Mouse (Mus musculus) intestine, postnatal 0 days (tissue): ENCODE data around the gene Tlx2. TPM values are rescaled to one million over a fixed set of nuclear protein-coding genes. Genes with fewer than 3 reads are reported as not detected.

Source experiments
- ATAC-seq: fragments of 200-750 bp; cut with Nextera tagmentation; 2 replicates; pipeline ENCODE4 v1.8.0; 2017; ENCODE audit warnings: mild to moderate bottlenecking, moderate TSS enrichment, moderate library complexity
- H3K27ac ChIP-seq: fragments of 300-500 bp; sonication (generic); 2 replicates; pipeline ENCODE4 v1.5.1; 2014; ENCODE audit warnings: mild to moderate bottlenecking, low read depth, low read length, moderate library complexity
- H3K27me3 ChIP-seq: fragments of 300-500 bp; sonication (generic); replicated peaks from 2 replicates; pipeline ENCODE4 v1.6.1; 2014; ENCODE audit warnings: low read length, mixed read lengths; ENCODE audit not compliant: control insufficient read depth, insufficient read depth
- H3K36me3 ChIP-seq: fragments of 300-500 bp; sonication (generic); 2 replicates; pipeline ENCODE4 v1.6.1; 2014; ENCODE audit warnings: mild to moderate bottlenecking, moderate library complexity; ENCODE audit not compliant: control insufficient read depth, insufficient read depth
- H3K4me1 ChIP-seq: fragments of 300-500 bp; sonication (generic); replicated peaks from 2 replicates; pipeline ENCODE4 v1.6.1; 2014; ENCODE audit warnings: antibody characterized with exemption, low read length, mixed read lengths; ENCODE audit not compliant: control insufficient read depth, insufficient read depth
- H3K4me2 ChIP-seq: fragments of 300-500 bp; sonication (generic); replicated peaks from 2 replicates; pipeline ENCODE4 v1.6.1; 2014; ENCODE audit warnings: low read depth, mild to moderate bottlenecking, moderate library complexity
- H3K4me3 ChIP-seq: fragments of 300-500 bp; sonication (generic); 2 replicates; pipeline ENCODE4 v1.5.1; 2014; ENCODE audit warnings: low read depth, low read length
- H3K9ac ChIP-seq: fragments of 300-500 bp; sonication (generic); 2 replicates; pipeline ENCODE4 v1.6.1; 2014; ENCODE audit warnings: mild to moderate bottlenecking, low read depth, low read length
- H3K9me3 ChIP-seq: fragments of 300-500 bp; sonication (generic); 2 replicates; pipeline ENCODE4 v1.6.1; 2016; ENCODE audit warnings: mixed run types; ENCODE audit not compliant: control insufficient read depth
- CTCF ChIP-seq: sonication (generic); IDR thresholded peaks from 2 replicates; pipeline ENCODE4 v1.5.1; 2016; ENCODE audit warnings: low read depth, mild to moderate bottlenecking, control low read depth, antibody characterized with exemption, moderate library complexity
- WGBS: fragments of 180-500 bp; shearing (Covaris S2); extraction: QIAGEN DNeasy Blood & Tissue Kit; methylation state at CpG from one replicate; pipeline ENCODE4 v1.1.7; 2014; 5-methylcytosine and 5-hydroxymethylcytosine counted together
- polyA plus RNA-seq: library from polyadenylated mRNA; unstranded; fragments of >200 nt; fragmentation: Nextera tagmentation; extraction: Ambion mirVana; gene quantifications from 2 replicates; pipeline ENCODE4 v1.2.1, GENCODE M21; 2015

The Tlx2 gene
- polyA plus RNA-seq, 1 experiment from 2014 or later: 7.6 TPM

DNA sequence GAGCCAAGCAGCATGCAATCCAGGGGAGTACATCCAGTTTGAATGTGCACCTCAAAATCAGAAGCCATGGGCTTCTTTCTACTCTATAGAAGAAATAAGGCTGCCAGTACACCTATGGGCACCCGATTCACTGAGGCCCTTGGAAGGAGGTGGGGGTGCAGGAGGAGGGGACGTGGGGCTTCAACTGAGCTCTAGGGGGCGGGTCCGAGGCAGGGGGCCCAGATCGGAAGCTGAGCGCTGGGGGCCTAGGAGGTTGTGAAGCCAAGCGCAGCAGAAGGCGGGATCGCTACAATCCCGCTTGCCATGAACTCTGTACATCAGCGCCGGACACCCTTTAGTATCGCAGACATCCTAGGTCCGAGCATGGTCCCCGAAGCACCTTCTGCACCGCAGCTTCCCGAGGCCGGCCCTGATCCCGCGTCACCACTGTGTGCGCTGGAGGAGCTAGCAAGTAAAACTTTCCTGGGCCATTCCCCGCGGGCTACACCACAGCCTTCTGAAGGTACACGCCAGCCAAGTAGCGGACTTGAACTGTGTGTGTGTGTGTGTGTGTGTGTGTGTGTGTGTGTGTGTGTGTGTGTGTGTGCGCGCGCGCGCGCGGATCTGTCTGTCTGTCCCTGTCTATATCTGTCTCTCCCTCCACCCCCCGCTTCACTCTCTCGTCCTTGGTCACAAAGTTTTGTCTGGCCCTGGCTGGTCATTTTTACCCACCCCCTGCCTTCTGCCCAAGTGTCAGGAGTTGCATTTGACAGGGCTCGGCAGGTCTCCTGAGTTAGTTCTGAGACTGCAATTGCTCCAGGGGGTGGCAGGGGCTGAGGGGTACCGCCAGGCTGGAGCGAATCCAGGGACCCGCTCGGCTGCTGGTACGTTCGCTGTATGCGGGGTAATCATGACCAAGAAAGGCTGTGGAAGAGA, 16.3 kb upstream of the Tlx2 start, which contains the start of gene Lbx2:
TSS of gene Lbx2 (plus strand) at position 247 of the 915 bp plus-strand sequence.
- TF ChIP-seq CTCF: no peak
- ATAC-seq: no peak
- Histone ChIP-seq H3K4me1 (no peaks in the 10 kb centered on the region), H3K36me3 (peaks cover 14% of the 10 kb centered on the region; the same call in 1 of the 2 replicates), H3K4me2 (peak within 1 kb of the TSS; percentile 55), H3K4me3 (peak within 1 kb of the TSS; percentile 32; the same call in 1 of the 2 replicates), H3K9ac (no peak within 1 kb of the TSS), H3K27ac (no peak within 1 kb of the TSS), H3K27me3 (peaks cover 64% of the 10 kb centered on the region), H3K9me3 (no peaks in the 10 kb centered on the region)
- WGBS: 7% methylated on average over 42 of the region's 42 CpGs

- no peak for TF ChIP-seq CTCF
- no peaks in the 10 kb centered on the region for H3K4me1 ChIP-seq
- no peak overlapping the region for H3K4me3 ChIP-seq
- no peak overlapping the region for H3K9ac ChIP-seq
- H3K27me3 ChIP-seq: peaks cover 58% of the 10 kb centered on the region
- H3K27ac ChIP-seq: no peak overlapping the region
- 17% methylated on average over 6 of the region's 6 CpGs for WGBS
- H3K4me2 ChIP-seq: no peak overlapping the region
- no peaks in the 10 kb centered on the region for H3K9me3 ChIP-seq
- H3K36me3 ChIP-seq: peaks cover 22% of the 10 kb centered on the region; the same call in 1 of the 2 replicates
- ATAC-seq: no peak
These were observed 14.4 kb upstream of the Tlx2 start for GRCm38 (mm10) chr6:83084477-83084876.

GRCm38 (mm10) chr6:83083497-83083896, 13.4 kb upstream of the Tlx2 start:
- no peak overlapping the region for H3K4me3 ChIP-seq
- H3K27me3 ChIP-seq: peaks cover 52% of the 10 kb centered on the region
- H3K4me1 ChIP-seq: no peaks in the 10 kb centered on the region
- H3K9ac ChIP-seq: no peak overlapping the region
- no peaks in the 10 kb centered on the region for H3K9me3 ChIP-seq
- no peak for TF ChIP-seq CTCF
- peaks cover 22% of the 10 kb centered on the region; the same call in 1 of the 2 replicates for H3K36me3 ChIP-seq
- no peak for ATAC-seq
- 44% methylated on average over 5 of the region's 5 CpGs for WGBS
- H3K4me2 ChIP-seq: no peak overlapping the region
- H3K27ac ChIP-seq: no peak overlapping the region

DNA sequence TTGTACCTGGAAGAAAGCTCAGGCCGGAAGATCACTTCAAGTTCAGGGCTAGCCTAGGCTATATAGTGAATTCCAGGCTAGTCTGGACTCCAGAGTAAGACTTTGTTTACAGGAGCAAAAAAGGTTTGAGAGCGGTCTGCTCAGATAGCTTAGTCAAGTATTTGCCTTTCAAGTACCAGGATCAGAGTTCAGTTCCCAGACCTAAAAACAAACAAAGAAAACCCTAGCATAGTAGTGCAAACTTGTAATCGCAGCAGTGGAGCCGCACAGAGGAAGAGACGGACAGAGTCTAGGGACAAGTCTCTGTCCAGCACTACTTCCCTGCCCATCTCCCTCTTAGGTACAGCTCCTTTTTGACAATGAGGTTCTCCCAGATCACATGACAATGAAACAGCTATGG, 10.1 kb upstream of the Tlx2 start:
- Histone ChIP-seq H3K36me3 (peaks cover 22% of the 10 kb centered on the region; the same call in 1 of the 2 replicates), H3K4me2 (no peak overlapping the region), H3K27me3 (peaks cover 36% of the 10 kb centered on the region), H3K4me3 (no peak overlapping the region), H3K27ac (no peak overlapping the region), H3K9ac (no peak overlapping the region), H3K9me3 (no peaks in the 10 kb centered on the region), H3K4me1 (0 out of 2 replicates have a peak, but pooled peaks cover 3% of the 10 kb centered on the region)
- 84% methylated on average over 5 of the region's 5 CpGs for WGBS
- no peak for ATAC-seq
- no peak for TF ChIP-seq CTCF

- TF ChIP-seq CTCF: peak; percentile 80
- Histone ChIP-seq H3K36me3 (peaks cover 22% of the 10 kb centered on the region; the same call in 1 of the 2 replicates), H3K9ac (peak overlapping the region; percentile 47), H3K4me3 (peak overlapping the region; percentile 61), H3K9me3 (no peaks in the 10 kb centered on the region), H3K27ac (peak overlapping the region; percentile 74; the same call in 1 of the 2 replicates), H3K4me2 (peak overlapping the region; percentile 98), H3K27me3 (peaks cover 38% of the 10 kb centered on the region), H3K4me1 (0 out of 2 replicates have a peak, but pooled peaks cover 3% of the 10 kb centered on the region)
- under 1% methylated on average over 46 of the region's 46 CpGs for WGBS
- peak; percentile 93 for ATAC-seq
These were observed 8.3 kb upstream of the Tlx2 start for GRCm38 (mm10) chr6:83078324-83078858.
